Mouse (Mus musculus) midbrain, embryonic 12.5 days (tissue): ENCODE measurements around the gene Frmd5. TPM values are rescaled to one million over a fixed set of nuclear protein-coding genes. Genes with fewer than 3 reads are reported as not detected.
A peak's percentile ranks its signal among the peaks of the same experiment; 100 is the strongest.
"Not testable (repeated sequence)": the region's sequence is repeated elsewhere in the genome, so short reads cannot be mapped to it uniquely, and the experiment has no call there.

Source experiments
- ATAC-seq: fragments of 200-750 bp; cut with Nextera tagmentation; 2 replicates; pipeline ENCODE4 v1.8.0; 2017; ENCODE audit warnings: low read depth, moderate TSS enrichment, moderate library complexity; ENCODE audit not compliant: low FRiP score
- H3K27ac ChIP-seq: fragments of 300-500 bp; sonication (generic); replicated peaks from 2 replicates; pipeline ENCODE4 v1.5.1; 2016; ENCODE audit warnings: mild to moderate bottlenecking
- H3K27me3 ChIP-seq: fragments of 300-500 bp; sonication (generic); 2 replicates; pipeline ENCODE4 v1.6.1; 2016; ENCODE audit warnings: mild to moderate bottlenecking
- H3K36me3 ChIP-seq: fragments of 300-500 bp; sonication (generic); 2 replicates; pipeline ENCODE4 v1.6.1; 2016
- H3K4me1 ChIP-seq: fragments of 300-500 bp; sonication (generic); 2 replicates; pipeline ENCODE4 v1.6.1; 2016
- H3K4me2 ChIP-seq: fragments of 300-500 bp; sonication (generic); replicated peaks from 2 replicates; pipeline ENCODE4 v1.6.1; 2016; ENCODE audit warnings: mild to moderate bottlenecking, moderate library complexity
- H3K4me3 ChIP-seq: fragments of 300-500 bp; sonication (generic); 2 replicates; pipeline ENCODE4 v1.5.1; 2016; ENCODE audit warnings: mild to moderate bottlenecking
- H3K9ac ChIP-seq: fragments of 300-500 bp; sonication (generic); replicated peaks from 2 replicates; pipeline ENCODE4 v1.6.1; 2016; ENCODE audit warnings: mild to moderate bottlenecking, moderate library complexity
- H3K9me3 ChIP-seq: fragments of 300-500 bp; sonication (generic); 2 replicates; pipeline ENCODE4 v1.6.1; 2016; ENCODE audit warnings: mild to moderate bottlenecking
- WGBS: fragments of 180-500 bp; shearing (Covaris S2); methylation state at CpG from one replicate; pipeline ENCODE4 v1.1.7; 2016; 5-methylcytosine and 5-hydroxymethylcytosine counted together
- polyA plus RNA-seq: library from polyadenylated mRNA; unstranded; fragments of >200 nt; fragmentation: Nextera tagmentation; extraction: Ambion mirVana; gene quantifications from 2 replicates; pipeline ENCODE4 v1.2.1, GENCODE M21; 2016

The Frmd5 gene
- polyA plus RNA-seq, 1 experiment from 2014 or later: 22.0 TPM

DNA sequence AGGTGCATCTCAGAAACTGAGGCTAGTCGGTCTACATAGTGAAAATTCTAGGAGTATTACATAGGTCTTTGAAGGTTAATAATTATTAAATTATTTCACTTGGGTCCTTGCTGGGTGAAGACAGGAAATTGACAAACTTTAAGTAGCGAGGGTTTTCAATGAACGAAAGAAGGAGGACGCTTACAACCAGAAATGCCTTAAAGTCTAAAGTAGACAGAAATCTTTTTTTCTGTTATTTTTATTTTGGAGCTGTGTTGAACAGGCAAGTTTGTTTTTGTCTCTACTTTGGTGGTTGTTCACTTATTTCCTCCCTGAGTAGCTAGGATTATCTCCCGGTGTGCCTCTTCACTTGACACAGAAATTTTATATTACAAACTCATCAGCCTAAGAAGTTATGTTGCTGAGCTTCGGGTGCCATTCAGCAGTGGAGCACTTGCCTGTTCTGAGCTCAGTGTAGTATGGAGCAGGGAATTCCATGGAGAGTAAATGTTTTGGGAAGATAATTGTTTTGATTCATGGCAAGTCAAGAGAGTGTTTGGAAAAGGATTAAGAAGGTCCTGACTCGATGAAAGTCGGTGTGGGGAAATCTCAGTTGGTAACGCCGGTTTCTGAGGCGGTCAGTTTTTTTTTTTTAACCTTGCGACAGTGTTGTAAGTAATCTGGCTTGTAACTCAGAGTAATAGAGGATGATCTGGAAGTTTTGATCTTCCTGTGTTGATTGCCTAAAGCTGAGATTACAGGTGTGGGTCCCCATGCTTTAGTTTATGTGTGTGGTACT is 299.5 kb downstream of the Frmd5 start:
- Histone ChIP-seq H3K4me3 (peak overlapping the region; percentile 60), H3K36me3 (peaks cover 22% of the 10 kb centered on the region), H3K9me3 (no peaks in the 10 kb centered on the region), H3K4me2 (peak overlapping the region; percentile 74), H3K9ac (peak overlapping the region; percentile 66), H3K4me1 (peaks cover 19% of the 10 kb centered on the region), H3K27me3 (no peaks in the 10 kb centered on the region), H3K27ac (no peak overlapping the region)
- 17% methylated on average over 12 of the region's 12 CpGs for WGBS
- ATAC-seq: no peak

DNA sequence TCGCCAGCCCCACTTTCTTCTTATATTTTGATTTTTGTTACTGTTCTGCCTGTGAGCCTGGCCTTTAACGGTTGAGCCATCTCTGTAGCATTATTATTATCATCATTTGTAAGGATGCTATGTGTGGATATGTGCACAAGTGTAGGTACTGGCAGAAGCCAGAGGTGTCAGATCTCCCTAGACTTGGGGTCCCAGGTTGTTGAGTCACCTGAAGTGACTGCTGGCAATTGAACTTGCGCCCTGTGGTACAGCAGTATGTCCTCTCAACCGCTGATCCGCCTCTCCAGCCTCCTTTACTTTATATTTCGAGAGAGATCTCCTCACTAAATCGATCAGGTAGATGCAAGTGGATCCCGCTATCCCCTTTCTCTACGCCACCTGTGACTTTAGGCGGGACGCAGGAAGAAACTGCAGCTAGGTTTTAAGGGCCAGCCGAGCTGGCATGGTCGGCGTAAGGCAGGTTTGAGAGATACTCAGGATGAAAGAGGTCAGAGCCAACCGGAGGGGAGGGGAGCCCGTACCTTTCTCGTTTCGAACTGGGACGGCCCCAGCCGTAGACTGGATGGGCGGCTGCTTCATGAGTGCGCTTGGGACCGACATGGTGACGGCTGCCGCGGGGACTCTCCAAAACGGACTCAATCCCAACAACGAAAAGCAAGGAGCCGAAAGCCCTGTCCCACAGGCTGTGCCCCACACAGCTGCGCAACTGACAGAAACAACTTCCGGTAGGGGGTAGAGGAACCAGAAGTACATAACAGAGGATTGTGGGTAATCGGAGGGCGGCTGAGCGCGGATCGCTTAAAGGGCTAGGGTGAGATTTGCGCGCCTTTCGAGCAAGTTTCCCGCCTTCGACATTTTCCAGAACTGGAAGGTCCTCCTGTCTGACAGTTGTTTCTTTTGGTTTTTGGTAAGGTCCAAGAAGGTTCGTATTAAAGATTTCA is 300.7 kb downstream of the Frmd5 start, which contains the start of the genes Mfap1a and Wdr76:
Gene Mfap1a, minus strand, starts transcription at position 724 of the 941 bp plus-strand sequence.
Gene Wdr76, plus strand, starts transcription at position 782 of the 941 bp plus-strand sequence.
- H3K4me2 ChIP-seq: peak within 1 kb of the TSS; percentile 74
- WGBS: 5% methylated on average over 42 of the region's 42 CpGs
- H3K27ac ChIP-seq: peak within 1 kb of the TSS; percentile 58
- H3K4me3 ChIP-seq: peak within 1 kb of the TSS; percentile 60
- H3K9me3 ChIP-seq, H3K27me3 ChIP-seq: not testable (repeated sequence)
- peaks cover 14% of the 10 kb centered on the region for H3K36me3 ChIP-seq
- peak; percentile 92 for ATAC-seq
- peak within 1 kb of the TSS; percentile 66 for H3K9ac ChIP-seq
- peaks cover 19% of the 10 kb centered on the region for H3K4me1 ChIP-seq

- H3K27ac ChIP-seq, H3K4me1 ChIP-seq, H3K27me3 ChIP-seq, H3K4me2 ChIP-seq, H3K9ac ChIP-seq, H3K9me3 ChIP-seq, ATAC-seq, H3K4me3 ChIP-seq: not testable (repeated sequence)
- H3K36me3 ChIP-seq: peaks cover 10% of the 10 kb centered on the region; the same call in 1 of the 2 replicates
- WGBS: 85% methylated on average over 2 of the region's 6 CpGs
Observed at GRCm38 (mm10) chr2:121501550-121501949, 305.3 kb downstream of the Frmd5 start.

Other genes with a start within 250 kb of the Frmd5 start
- 19.6 and 24.1 TPM in 2 replicates for gene Casc4, start 59.9 kb upstream of the Frmd5 start, polyA plus RNA-seq
- 53.2 and 62.8 TPM in 2 replicates for gene Ctdspl2, start 148.9 kb upstream of the Frmd5 start, polyA plus RNA-seq
- gene Mageb3, start 149.0 kb upstream of the Frmd5 start, polyA plus RNA-seq: 0.29 and 0.63 TPM in 2 replicates
- 12.6 and 15.0 TPM in 2 replicates for gene Eif3j1, start 221.5 kb upstream of the Frmd5 start, polyA plus RNA-seq